Mouse (Mus musculus) layer of hippocampus, adult 9-11 months (tissue): ENCODE measurements around the gene Synj1.

Source experiments
- DNase-seq: peaks from one replicate; pipeline ENCODE4 v3.0.0; 2022

The Synj1 gene

GRCm38 (mm10) chr16:90934687-90935328 lies 76.3 kb downstream of the Synj1 start, which contains the start of gene Cfap298:
Gene Cfap298, minus strand, starts transcription at chr16:90935114.
- DNase-seq = peak; percentile 92

- peak; percentile 39 for DNase-seq
Measured at GRCm38 (mm10) chr16:90934193-90934686, 76.9 kb downstream of the Synj1 start.

- no peak for DNase-seq
Measured at GRCm38 (mm10) chr16:90933534-90934176, 77.5 kb downstream of the Synj1 start.

- DNase-seq = no peak
Measured at GRCm38 (mm10) chr16:90927446-90927845, 83.7 kb downstream of the Synj1 start.

GRCm38 (mm10) chr16:90925461-90925860 lies 85.6 kb downstream of the Synj1 start:
- DNase-seq = peak; percentile 52

GRCm38 (mm10) chr16:90924606-90925370 lies 86.3 kb downstream of the Synj1 start:
- no peak for DNase-seq

- DNase-seq = peak; percentile 45
Measured at GRCm38 (mm10) chr16:90921471-90922159, 89.5 kb downstream of the Synj1 start.

GRCm38 (mm10) chr16:90917156-90917555 lies 94.0 kb downstream of the Synj1 start:
- DNase-seq = no peak

- DNase-seq = no peak
Measured at GRCm38 (mm10) chr16:90916040-90916481, 95.0 kb downstream of the Synj1 start.

- DNase-seq = no peak
Measured at GRCm38 (mm10) chr16:90911766-90912165, 99.3 kb downstream of the Synj1 start.

- no peak for DNase-seq
Measured at GRCm38 (mm10) chr16:90910855-90911533, 100.1 kb downstream of the Synj1 start.

GRCm38 (mm10) chr16:90907250-90907649 lies 103.9 kb downstream of the Synj1 start:
- no peak for DNase-seq

- DNase-seq = no peak
Measured at GRCm38 (mm10) chr16:90903300-90903699, 107.8 kb downstream of the Synj1 start.

- no peak for DNase-seq
Measured at GRCm38 (mm10) chr16:90901364-90901763, 109.7 kb downstream of the Synj1 start.

- DNase-seq = no peak
Measured at GRCm38 (mm10) chr16:90899498-90899897, 111.6 kb downstream of the Synj1 start.

- DNase-seq = no peak
Measured at GRCm38 (mm10) chr16:90897651-90898050, 113.5 kb downstream of the Synj1 start.

GRCm38 (mm10) chr16:90893792-90894191 lies 117.3 kb downstream of the Synj1 start:
- no peak for DNase-seq

- DNase-seq = no peak
Measured at GRCm38 (mm10) chr16:90893019-90893418, 118.1 kb downstream of the Synj1 start.

GRCm38 (mm10) chr16:90892081-90892480 lies 119.0 kb downstream of the Synj1 start:
- peak; percentile 23 for DNase-seq

GRCm38 (mm10) chr16:90891601-90892000 lies 119.5 kb downstream of the Synj1 start:
- no peak for DNase-seq

- no peak for DNase-seq
Measured at GRCm38 (mm10) chr16:90890683-90891082, 120.4 kb downstream of the Synj1 start.
